Mouse (Mus musculus) kidney, postnatal 4 days (tissue): ENCODE measurements around the gene Zfp444.
A peak's percentile ranks its signal among the peaks of the same experiment; 100 is the strongest.

ENCODE experiments used
- DNase-seq, 2 experiments: peaks; one replicate each; pipeline ENCODE4 v3.0.0; 2021; ENCODE audit warnings: mixed read lengths in 2 of 2

Gene Zfp444

GRCm38 (mm10) chr7:6172006-6172649 is at the start of gene Zfp444:
Gene Zfp444 (plus strand): TSS chr7:6172226.
- DNase-seq: peak; percentile 99

DNA sequence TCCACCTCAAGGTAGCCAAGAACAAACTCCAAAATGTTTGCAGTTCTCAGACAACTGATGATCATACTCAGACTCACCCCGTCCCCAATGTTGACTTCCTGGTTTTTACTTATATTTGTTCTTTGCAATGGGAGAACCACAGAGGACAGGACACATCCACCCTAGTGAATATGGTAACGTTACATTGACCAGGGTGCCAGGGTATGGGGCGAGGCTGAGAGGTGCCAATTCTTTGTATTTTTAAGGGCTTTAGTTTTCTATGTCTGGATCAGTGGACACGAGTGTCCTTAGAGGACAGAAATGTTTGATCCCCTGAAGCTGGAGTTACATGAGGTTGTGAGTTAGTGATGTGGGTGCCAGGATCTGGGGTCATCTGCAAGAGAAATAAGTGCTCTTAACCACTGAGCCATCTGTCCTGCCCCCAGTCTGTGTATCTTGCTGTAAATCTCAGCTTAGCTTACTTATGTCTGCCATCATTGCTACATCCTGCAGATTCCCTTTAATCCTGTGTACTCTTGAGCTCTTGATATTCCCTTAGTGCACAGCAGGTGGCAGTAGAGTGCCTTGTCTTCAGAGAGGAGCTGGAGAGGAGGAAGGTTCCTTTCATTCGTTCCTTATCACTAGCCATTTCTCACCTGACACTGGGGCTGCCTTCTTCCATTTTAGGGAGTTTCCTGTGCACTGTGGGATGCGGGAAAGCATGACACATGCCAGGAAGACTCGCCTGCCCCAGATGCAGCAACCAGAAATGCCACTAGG is 45.2 kb upstream of the Zfp444 start:
- DNase-seq: peak; percentile 82 to 86

DNA sequence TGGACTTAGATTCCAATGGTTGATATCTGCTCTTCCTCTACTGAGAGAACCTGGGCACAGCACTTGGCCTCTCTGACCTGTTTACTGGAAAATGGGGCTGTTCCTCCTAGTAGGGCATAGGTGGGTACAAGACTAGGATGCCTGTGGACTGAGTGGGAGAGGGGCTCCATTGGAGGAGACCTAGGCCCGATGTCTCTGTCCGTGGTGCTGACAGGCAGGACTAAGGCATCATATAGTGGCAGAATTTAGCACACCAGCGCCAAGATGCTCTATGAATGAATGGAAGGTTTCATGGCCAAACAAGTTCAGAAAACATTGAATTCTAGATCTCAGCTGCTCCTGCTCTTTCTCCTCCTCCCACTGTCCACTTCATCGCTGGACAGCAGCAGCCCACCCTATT is 41.7 kb upstream of the Zfp444 start:
- peak; percentile 41 to 52 for DNase-seq

GRCm38 (mm10) chr7:6132646-6133045 is 39.4 kb upstream of the Zfp444 start:
- no peak for DNase-seq

DNA sequence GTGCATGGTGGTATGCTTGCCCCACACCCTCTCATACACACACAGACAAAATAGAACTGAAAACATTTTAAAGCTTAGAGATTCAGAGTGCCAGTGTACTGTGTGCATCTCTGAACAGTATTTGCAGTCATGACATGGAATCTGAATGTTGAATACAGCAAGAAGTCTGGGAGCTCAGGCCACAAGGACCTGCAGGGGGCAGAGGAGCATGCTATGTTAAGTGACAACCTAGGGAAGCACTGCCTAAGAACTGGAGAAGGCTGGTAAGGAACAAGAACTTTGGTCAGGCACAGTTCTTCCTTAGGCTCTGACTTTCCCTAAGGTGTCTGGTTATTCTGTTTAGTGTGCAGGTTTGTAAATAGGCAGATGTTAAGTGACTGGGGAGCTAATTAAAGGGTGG is 35.5 kb upstream of the Zfp444 start:
- peak in 1 of 2 experiments; percentile 44 for DNase-seq

GRCm38 (mm10) chr7:6139295-6139694 is 32.7 kb upstream of the Zfp444 start:
- DNase-seq: no peak

- no peak for DNase-seq
These were observed 28.0 kb upstream of the Zfp444 start for GRCm38 (mm10) chr7:6143991-6144531.

GRCm38 (mm10) chr7:6145423-6146188 is 26.4 kb upstream of the Zfp444 start:
- no peak for DNase-seq

- no peak for DNase-seq
These were observed 25.6 kb upstream of the Zfp444 start for GRCm38 (mm10) chr7:6146194-6146981.

GRCm38 (mm10) chr7:6146982-6147325 is 25.1 kb upstream of the Zfp444 start:
- no peak for DNase-seq

DNA sequence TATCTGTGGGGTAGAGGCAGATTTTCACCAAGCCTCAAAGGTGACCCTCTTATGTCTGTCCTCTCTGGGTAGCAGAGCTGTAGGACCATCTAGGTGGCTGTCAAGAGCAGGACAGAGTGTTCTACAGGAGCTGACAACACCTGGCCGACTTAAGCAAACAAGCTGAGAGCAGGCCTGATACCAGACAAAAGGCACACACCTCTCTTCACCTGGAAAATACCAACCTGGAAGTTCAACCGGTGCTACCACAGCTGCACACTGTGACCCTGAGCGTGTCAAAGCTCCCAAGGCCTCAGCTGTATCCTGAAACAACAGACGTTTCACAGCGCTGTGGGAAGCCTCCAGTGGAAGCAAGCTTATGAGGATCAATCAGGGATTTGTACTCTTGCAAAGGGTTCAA is 24.3 kb upstream of the Zfp444 start:
- DNase-seq: no peak

- DNase-seq: no peak
These were observed 20.8 kb upstream of the Zfp444 start for GRCm38 (mm10) chr7:6151266-6151665.

GRCm38 (mm10) chr7:6152036-6152435 is 20.0 kb upstream of the Zfp444 start:
- DNase-seq: no peak

- no peak for DNase-seq
These were observed 18.9 kb upstream of the Zfp444 start for GRCm38 (mm10) chr7:6153131-6153530.

DNA sequence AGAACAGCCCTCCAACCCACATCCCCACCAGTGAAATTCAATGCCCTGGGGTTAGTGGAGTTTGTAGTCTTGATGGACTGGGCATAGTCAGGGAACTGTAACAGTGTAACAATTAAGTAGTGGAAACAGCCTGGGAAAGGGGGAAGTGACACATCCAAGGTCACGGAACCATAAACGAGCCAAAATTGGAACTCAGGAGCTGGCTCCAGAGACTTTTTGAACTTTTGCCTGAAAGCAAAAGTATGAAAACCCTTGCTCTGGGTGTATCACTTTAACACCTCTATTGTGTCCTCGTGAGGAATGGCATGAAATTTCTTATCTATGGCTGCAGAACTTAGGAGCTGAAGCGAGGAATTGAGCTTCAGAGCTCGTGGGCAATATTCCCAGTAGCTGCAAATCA is 17.9 kb upstream of the Zfp444 start:
- no peak for DNase-seq

DNA sequence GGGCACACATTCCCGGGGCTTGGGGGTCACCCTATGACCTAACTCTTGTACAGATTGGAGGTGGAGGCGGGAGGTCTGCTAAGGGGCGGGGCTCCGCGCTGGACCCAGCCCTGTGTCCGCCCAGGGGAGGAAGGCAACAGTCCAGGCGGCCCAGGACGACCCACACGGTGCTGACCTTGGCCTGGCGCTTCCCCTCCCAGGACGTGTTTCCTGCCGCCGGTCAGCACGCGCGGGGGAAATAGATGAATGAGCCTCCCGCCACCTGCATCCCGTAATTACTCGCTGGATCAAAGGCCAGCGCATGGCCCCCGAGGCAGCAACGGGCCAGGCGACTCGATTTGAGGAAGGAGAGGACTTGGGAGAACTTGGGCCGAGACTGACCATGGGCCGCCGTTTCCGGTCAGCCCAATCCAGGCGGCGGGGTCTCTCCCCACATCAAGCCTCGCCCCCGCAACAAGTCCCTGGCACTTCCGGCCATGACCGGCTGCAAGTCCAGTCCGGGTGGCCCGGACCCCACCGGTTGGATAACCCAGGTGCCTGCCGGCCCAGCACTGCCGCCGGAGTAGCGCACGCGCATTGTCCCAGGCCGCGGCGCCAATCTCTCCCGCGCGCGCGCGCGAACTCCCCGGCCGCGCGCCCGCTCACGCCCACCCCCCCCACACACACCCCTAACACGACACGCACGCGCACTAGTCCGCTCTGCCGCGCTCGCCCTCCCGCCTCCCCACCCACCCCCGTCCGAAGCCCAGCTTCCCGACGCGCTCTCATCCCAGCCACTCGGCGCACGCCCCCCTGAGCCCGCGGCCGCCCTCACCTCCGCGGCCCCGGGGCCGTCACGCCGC is 16.8 kb upstream of the Zfp444 start:
- peak; percentile 88 to 92 for DNase-seq

DNA sequence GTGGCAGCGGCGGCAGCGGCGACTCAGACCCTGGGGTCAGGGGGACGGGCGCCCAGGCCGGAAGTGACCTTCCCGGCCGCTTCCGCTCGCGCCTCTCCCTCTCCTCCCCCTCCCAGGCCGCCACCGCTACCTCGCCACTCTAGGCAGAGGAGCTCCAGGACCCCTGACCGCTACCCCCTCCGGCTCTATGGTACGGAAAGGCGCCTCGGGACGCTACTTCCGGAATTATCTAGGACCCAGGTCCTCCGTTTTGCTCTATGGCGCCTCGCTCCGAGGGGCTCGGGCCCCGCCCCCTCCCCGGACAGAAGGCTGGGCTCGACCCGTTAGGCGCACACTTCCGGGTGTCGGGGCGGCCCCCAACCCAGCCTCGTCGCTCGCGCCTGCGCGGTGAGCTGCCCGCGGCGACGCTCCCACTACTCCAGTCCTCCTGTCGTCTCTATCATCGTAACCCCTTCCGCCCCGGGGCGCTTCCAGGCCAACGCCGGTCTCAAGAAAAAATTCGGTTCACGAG is 16.1 kb upstream of the Zfp444 start, which contains the start of gene Zfp787:
Gene Zfp787 (minus strand): TSS at position 97 of the 511 bp plus-strand sequence.
- peak; percentile 97 to 99 for DNase-seq

DNA sequence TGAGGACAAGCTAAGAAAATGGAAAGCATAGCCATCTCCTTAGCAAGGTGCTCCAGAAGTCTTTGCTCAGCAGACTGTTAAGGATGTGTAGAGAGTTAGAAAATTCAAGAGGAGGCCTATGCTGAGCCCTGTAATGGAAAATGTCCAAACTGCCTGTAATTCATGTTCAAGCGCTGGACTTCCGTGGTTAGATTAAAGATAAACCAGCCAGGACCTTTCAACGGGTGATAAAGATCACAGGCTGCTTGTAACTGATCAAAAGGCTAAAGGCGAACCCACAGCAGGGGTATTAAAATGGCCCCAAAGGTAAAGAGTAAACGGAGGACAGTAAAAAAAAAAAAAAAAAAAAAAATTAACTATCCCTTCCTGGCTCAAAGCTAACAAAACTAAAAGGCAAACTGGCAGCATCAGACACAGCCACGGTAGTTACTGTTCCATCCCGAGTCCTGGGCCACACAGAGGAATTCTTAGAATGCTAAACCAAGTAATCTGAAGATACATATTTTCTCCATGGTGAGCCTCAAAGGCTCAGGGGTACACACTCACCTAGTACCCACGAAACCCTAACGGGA is 15.0 kb upstream of the Zfp444 start:
- no peak for DNase-seq

DNA sequence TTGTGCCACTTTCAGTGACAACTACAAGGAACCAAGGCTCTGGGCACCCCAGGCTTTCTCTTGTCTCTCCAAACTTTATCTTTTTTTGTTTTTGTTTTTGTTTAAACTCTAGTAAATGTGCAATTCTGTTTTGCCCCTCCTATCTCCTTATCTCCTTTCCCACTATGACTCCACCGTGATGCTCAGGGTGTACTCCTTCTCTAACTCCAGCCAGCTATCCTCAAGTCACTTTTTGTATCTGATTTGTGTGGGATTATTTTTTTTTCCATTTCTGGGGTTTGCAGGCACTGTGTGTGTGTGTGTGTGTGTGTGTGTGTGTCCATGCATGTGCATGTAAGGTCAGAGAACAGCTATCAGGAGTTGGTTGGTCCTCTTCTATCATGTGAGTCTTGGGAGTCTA is 14.5 kb upstream of the Zfp444 start:
- no peak for DNase-seq

- DNase-seq: no peak
These were observed 12.4 kb upstream of the Zfp444 start for GRCm38 (mm10) chr7:6159604-6160003.

DNA sequence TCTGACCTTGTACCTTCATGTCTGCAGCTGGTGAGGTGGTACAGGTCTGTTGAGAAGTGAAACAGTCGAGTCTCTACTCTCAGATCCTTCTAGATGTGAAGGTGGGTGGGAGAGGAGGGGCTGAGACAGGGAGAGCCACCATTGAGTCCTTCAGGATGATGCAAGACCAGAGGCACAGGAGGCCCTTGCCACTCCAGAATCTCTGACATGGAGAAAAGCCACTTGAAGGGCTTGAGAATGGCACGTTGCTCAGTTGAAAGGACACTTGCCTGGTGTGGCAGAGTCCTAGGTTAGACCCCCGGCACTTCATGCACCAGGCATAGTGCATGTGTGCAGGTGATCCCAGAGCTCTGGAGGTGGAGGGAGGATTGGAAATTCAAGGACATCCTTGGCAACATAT is 10.5 kb upstream of the Zfp444 start:
- no peak for DNase-seq
